Mouse (Mus musculus): ENCODE measurements at regions not wholly inside any gene's neighbourhood (a gene's known extent, or its start where the extent isn't known, plus 50 kb on each side); places are given as distances from the start of the nearest gene placed in this dataset.
A peak's percentile ranks its signal among the peaks of the same experiment; 100 is the strongest.

DNA sequence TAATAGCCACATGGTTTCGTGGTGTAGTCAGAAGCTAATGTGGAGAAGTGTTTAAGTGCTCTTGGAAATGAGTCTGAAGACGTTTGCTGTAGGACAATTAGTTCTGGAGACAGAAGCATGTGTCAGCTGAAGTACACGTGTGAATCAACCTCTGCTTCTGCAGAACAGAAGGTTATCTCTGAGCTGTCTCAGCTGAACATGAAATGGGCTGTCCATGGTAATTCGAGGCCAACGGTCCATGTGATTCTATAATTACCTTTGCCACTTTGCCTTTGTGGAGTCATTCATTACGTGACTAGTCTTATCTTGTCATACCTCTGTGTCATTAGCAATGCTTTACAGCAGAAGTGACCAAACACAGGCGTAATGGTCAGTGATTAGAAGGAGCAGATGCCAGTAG lies 295.6 kb upstream of the Veph1 start:
- TF ChIP-seq GATA1 (IDR thresholded peaks at IDR 0.05; ENCODE audit: low read length): no peak

DNA sequence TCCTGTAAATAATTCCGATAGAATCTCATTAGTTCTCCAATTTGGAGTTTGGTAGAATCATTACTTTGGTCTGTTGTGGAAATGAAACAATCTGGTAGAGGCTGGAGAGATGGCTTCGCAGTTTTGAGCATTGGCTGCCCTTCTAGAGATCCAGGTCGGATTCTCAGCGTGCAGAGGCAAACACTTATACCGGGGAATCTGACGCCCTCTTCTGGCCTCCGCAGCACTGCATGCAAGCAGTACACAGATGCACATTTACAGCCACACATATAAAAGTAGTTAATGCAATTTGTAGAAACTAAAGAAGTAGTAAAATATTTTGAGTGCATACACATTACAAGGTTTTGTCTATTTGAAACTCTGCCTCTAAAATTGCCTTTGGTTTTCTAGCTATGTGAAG lies 294.1 kb upstream of the Veph1 start:
- TF ChIP-seq GATA1 (IDR thresholded peaks at IDR 0.05; ENCODE audit: low read length): no peak

DNA sequence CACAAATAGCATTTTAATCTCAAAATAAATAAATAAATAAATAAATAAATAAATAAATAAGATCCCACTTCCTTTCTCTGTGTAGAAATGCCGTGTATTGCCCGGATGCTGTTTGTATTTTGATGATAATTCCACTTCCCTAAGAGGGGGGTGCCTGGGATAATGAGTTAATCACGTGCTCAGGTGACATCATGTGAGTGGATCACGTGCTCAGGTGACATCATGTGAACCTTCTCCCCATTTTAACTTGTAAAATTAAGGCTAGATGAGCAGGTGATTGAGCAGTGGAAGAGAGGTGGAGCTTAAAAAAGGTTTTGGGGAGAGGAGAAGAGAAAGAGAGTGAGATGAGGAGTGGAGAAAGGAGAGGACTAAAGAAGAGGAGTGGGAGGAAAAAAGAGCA lies 292.8 kb upstream of the Veph1 start:
- no peak for TF ChIP-seq GATA1 (IDR thresholded peaks at IDR 0.05; ENCODE audit: low read length)

DNA sequence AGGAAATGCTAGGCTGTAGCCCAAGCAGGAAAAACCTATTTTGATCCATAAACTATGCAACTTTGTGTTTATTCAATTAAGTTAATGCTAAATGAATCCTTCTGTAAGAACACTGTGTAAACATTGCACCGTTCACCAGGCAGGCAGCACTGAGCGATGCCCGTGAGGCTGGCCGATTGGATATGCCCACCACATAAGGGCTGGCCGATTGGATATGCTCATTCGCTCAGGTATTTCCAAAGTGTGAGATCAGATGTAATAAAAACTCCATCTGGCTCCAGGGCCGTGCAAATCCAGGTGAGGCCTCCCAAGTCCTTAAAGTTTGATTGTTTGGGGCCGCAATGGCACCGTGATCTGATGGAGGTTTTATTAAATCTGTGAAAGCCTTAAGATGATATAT lies 288.2 kb upstream of the Veph1 start:
- no peak for TF ChIP-seq GATA1 (IDR thresholded peaks at IDR 0.05; ENCODE audit: low read length)

DNA sequence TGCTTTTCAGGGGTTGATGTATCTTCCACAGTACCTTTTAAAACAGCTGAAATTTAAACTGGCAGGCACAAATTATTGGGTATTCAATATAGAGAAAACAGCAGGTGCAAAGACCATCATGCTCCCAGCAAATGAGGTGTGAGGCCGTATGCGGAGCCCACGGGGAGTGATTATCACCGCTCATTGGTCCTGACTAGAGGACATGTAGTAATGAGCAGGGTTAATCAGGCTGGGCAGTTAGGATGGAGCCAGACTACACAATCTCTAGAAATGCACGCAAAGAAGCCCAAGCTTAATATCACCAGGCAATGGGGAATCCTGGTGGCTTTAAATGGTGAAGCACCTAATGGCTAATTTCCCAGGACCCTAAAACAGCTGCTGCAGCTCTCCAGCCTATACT lies 287.5 kb upstream of the Veph1 start:
- no peak for TF ChIP-seq GATA1 (IDR thresholded peaks at IDR 0.05; ENCODE audit: low read length)

DNA sequence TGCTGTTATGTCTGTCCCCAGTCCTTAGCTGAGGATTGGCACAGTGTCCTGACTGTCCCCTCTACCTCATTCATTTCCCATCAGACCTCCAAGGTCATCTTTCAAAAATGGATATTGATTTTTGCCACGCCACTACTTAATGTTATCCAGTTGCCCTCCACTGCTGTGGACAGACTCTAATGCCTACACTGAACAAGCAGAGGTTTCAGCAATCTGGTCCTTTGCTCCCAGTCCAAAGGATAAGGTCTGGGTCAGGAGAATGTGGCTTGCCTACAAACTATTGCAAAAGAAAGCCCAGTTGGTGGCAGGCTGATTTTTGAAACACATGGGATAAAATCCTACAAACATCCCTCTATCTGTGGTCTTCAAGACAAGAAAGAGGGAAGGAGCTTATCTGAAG lies 280.0 kb upstream of the Veph1 start:
- no peak for TF ChIP-seq GATA1 (IDR thresholded peaks at IDR 0.05; ENCODE audit: low read length)

DNA sequence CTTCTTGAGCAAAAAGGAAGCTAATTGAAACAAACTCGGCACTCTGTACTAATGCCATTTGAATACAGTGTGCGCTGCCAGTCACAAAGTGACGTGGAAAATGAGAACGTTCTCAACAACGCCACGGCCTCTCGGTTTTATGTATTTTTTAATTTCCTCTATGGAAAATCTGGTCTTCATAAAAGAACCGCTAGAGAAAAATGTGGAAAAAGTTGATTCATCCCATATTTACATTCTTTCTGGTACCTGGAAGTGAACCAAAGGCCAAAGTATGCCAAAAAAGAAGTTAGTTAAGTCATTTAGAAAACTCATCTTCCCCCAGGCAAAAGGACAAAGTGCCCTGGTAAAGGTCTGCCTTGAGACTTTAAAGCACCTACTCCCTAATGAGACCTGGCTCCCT lies 277.7 kb upstream of the Veph1 start:
- no peak for TF ChIP-seq GATA1 (IDR thresholded peaks at IDR 0.05; ENCODE audit: low read length)

DNA sequence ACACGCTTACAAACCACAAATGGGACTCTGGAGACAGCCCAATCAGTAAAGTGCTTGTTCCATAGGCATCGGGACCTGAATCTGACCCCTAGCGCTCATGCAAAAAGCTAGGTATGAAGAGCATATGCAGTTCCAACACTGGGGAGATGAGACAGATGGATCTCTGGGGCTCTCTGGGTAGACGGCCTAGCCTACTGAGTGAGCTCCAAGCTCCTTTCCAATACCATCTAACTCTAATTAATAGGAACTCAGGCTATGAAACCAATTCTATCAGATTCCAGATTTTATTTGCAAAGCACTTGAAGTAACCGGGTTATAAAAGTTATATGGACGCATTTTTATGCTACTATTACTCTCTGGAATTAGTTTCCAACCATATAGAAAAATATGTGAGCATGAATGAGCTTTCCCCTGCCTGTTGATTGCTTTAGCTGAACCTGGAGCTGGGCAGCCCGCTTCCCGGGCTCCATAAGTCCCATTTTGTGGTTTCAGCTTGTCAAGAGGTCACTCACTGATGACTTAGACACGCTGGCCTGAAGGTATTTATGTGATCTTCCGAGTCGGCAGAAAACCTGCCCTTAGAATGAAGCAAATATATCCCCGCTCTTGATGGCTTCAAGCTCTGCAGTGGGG lies 276.4 kb upstream of the Veph1 start:
- TF ChIP-seq GATA1 (IDR thresholded peaks at IDR 0.05; ENCODE audit: low read length): no peak

DNA sequence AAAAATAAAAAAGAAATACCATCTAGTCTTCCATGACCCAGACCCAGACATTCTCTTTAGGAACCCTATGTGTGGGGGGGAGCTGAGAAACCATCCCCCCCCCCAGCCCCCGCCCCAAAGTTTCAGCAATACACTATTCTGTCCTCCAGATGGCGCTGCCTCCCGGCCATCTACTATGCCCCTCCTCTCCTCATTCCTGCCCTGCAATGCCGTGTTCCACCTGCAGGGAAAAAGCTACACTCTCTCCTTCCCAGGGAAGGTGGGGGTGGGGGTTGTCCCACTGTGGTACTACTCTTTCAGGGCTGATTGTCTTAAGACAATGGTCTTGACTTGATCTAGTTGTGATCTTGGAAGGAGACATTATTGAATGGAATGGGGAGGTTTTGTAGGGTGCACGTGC lies 273.7 kb upstream of the Veph1 start:
- TF ChIP-seq GATA1 (IDR thresholded peaks at IDR 0.05; ENCODE audit: low read length): no peak

DNA sequence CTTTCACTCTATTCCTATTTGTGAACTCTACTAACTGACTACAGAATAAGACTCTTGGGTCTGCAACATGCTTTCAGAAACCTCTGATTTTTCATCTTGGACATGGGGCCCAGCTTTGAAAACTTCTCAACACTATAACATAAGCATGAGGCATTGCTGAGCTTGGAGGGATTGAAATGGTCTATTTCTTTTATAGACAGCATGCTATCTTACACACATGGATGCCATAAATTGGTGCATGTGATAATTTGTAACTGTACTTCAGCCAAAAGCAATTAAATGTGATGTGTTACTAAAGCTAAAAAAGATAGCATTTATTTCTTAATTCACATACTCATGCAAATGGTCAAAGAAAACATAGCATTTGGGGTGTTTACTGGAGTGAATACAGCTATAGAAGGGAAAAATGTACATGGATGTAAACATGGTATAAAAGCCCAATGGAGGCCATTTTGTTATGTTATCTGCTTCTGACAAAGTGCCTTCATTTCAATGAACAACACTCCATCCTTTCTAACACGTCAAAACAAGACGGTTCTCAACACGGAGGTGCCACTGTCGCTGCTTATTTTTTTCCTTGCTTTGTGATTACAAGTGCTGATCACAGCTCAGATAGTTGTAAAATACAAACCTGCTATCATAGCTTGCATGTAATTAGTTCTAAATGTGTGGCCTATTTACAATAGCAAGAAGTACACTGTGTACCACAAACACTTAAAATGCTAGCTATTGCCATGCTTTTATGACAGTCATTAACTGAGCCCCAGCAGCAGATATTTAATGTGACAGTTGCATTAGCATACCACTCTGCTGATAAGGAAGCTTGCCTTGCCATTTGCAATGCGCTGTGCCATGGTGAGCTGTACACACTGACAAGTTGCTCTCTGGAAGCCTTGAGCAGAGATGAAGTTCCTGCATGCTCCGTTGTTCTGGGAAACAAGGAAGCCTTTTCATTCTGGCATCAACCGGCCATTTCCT lies 267.9 kb upstream of the Veph1 start:
- TF ChIP-seq GATA1 (IDR thresholded peaks at IDR 0.05; ENCODE audit: low read length): no peak

DNA sequence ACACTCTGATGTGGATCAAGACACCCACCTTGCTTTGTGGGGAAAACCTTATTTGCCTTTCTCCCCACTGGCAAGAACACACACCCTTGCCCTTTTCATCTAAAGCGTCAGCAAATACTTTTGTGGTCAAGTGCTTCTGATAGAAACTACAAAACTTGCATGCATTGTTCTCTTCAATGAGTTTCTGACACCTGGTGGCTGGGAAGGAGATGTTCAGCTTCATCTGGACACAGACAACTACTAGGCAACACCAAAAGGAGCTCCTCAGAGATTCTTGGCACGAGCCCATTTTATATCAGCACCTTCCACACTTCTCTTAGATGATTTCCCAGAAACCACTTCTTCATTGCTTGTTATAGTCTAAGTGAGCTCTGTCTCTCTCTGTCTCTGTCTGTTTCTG lies 266.7 kb upstream of the Veph1 start:
- TF ChIP-seq GATA1 (IDR thresholded peaks at IDR 0.05; ENCODE audit: low read length): no peak

DNA sequence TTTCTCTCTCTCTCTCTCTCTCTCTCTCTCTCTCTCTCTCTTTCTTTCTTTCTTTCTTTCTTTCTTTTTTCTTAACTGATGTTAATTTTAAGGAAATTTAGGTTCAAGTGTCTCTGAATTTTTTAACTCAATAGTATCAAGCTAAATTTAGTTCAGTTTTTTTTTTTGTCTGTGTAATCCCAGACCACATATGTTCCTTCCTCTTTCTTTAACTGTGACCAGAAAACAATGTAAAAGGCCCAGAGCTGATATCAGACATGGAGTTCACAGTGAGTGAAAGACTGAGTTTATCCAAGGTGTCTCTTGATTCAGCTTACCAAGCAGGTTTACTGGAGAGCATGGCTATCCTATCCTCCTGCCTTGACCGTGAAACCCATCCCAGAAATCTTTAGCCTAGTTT lies 258.9 kb upstream of the Veph1 start:
- no peak for TF ChIP-seq GATA1 (IDR thresholded peaks at IDR 0.05; ENCODE audit: low read length)

DNA sequence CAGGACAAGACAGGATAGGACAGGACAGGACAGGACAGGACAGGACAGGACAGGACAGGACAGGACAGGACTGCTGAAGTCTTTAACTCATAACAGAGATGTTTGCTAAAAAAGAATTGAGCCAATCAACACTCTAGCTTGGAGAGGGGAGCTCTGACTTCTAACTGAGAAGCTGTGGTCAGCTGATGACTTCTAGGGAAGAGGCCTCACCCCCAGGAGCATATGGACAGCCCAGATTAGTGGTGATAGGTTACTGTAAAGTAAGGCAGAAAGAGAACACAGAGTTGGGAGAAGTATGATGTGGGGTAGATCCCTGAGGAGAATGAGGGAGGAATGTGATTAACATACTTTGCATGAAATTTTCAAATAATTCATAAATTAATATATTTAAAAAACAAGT lies 254.3 kb upstream of the Veph1 start:
- no peak for TF ChIP-seq GATA1 (IDR thresholded peaks at IDR 0.05; ENCODE audit: low read length)

DNA sequence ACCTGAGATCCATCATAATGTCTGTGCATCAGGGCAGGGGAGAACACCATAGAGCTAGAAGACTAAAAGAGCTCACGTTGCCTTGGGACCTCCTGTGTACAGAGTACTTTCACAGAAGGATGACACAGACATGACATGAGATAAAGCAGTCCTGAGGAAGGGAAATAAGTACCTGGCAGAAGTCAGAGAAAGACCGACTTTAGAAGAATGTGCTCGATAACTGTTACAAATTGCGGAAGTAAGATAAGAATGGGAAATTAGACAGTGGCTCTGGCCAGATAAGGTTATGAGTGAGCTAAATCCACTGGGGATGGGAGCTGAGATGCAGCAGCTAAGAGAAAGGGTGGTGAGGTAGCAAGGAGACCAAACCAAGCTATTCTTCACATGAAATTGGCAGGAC lies 249.9 kb upstream of the Veph1 start:
- peak; percentile 36 for TF ChIP-seq GATA1 (IDR thresholded peaks at IDR 0.05; ENCODE audit: low read length)

DNA sequence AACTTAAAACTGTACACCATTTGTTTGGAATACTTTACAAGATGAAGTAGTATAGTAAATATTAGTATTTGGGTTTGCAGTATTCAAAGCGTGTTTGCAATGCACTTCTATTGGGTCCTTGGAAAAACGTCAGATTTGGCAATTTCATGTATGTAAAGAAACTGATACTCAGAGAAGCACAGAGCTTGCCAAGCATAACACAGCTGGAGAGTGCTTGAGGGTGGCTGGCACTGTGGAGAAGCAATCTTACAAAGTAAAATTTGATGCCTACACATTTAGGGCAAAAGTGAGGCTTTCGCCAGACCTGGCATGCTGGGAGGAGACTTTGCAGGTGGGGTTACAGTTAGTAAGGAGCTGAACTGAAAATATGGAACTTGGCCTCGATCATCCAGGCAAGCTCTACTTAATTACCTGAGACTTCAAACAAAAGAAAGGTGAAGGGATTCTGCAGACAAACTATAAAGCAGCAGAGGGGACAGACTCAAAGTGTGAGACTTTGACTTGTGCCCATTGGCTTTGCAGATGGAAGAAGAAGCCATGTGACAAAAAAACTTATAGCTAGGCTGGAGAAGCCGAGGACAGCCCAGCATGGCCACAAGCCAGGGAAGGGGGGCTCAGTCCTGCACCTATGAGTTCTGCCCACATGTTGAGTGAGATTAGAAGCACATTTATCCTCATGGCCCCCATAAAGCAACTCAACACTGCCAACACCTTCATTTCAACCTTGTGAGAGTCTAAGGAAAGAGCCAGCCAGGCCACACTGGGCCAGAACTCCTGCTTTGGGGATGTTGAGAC lies 247.7 kb upstream of the Veph1 start:
- TF ChIP-seq GATA1 (IDR thresholded peaks at IDR 0.05; ENCODE audit: low read length): no peak

DNA sequence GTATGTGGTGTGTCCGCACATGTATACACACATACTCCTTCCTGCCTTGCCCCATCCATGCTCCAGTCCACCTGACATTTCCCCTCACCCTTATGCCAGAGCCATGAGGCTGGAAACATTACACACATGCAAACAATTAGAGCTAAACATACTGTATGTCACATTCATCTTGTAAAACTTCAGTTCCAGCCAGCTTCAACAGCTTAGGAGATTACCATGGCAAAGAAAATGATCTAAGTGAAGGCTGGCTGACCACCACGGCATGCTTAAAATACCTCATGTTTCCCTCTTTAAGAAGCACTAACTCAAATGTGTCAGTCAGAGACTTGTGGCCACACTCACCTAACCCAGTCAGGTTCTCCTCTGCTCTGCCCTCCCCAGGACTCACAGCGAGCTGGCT lies 246.2 kb upstream of the Veph1 start:
- TF ChIP-seq GATA1 (IDR thresholded peaks at IDR 0.05; ENCODE audit: low read length): no peak

Data from G1E-ER4 (cell line).